Mouse (Mus musculus): ENCODE data around the gene Slc29a1. TPM values are rescaled to one million over a fixed set of nuclear protein-coding genes. Genes with fewer than 3 reads are reported as not detected.
"Not testable (repeated sequence)": the region's sequence is repeated elsewhere in the genome, so short reads cannot be mapped to it uniquely, and the experiment has no call there.

Gene Slc29a1
- polyA plus RNA-seq, 1 experiment from 2014 or later, result 75.0 TPM

DNA sequence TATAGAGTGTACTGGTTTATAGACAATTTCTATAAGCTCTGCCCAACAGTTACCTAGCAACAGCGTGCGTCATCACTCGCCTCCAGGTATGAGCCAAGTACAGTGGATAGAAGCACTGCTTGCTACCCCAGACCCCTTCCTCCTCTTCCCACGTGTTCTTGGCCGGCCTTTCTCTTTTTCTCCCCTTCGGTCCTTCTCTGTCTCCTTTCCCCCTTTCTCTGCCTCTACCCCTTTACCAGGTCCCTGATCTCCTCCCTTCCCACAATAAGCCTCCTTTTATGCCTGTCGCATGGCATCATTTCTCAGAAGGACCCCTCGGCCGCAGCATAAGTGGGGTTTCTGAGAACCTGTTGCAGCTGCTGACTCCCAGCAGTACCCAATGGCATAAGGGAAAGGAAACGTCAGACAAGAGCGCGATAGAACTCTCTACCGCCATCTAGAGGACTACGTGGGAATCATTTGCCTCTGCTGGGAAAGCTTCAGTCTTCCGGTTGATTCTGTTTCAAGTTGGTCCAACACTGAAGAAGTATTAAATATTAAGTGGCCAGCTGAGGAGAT, 27.2 kb upstream of the Slc29a1 start:
- H3K27ac ChIP-seq, result peak overlapping the region; percentile 70; the same call in 1 of the 2 replicates
- DNase-seq (ENCODE audit: low spot score), result peak; percentile 85
- H3K27me3 ChIP-seq (ENCODE audit: insufficient read depth, poor library complexity, severe bottlenecking), result no peaks in the 10 kb centered on the region
- peak overlapping the region; percentile 27 for H3K4me3 ChIP-seq
- no peaks in the 10 kb centered on the region for H3K9me3 ChIP-seq
- 31% methylated on average over 15 of the region's 15 CpGs for WGBS
- peaks cover 31% of the 10 kb centered on the region for H3K4me1 ChIP-seq
- no peaks in the 10 kb centered on the region for H3K36me3 ChIP-seq

- H3K9me3 ChIP-seq; H3K27me3 ChIP-seq (ENCODE audit: insufficient read depth, poor library complexity, severe bottlenecking); H3K36me3 ChIP-seq; H3K27ac ChIP-seq; DNase-seq (ENCODE audit: low spot score); H3K4me3 ChIP-seq: not testable (repeated sequence)
- peaks cover 24% of the 10 kb centered on the region for H3K4me1 ChIP-seq
- 90% methylated on average over 8 of the region's 8 CpGs for WGBS
Measured at GRCm38 (mm10) chr17:45623425-45623824, 24.0 kb upstream of the Slc29a1 start.

DNA sequence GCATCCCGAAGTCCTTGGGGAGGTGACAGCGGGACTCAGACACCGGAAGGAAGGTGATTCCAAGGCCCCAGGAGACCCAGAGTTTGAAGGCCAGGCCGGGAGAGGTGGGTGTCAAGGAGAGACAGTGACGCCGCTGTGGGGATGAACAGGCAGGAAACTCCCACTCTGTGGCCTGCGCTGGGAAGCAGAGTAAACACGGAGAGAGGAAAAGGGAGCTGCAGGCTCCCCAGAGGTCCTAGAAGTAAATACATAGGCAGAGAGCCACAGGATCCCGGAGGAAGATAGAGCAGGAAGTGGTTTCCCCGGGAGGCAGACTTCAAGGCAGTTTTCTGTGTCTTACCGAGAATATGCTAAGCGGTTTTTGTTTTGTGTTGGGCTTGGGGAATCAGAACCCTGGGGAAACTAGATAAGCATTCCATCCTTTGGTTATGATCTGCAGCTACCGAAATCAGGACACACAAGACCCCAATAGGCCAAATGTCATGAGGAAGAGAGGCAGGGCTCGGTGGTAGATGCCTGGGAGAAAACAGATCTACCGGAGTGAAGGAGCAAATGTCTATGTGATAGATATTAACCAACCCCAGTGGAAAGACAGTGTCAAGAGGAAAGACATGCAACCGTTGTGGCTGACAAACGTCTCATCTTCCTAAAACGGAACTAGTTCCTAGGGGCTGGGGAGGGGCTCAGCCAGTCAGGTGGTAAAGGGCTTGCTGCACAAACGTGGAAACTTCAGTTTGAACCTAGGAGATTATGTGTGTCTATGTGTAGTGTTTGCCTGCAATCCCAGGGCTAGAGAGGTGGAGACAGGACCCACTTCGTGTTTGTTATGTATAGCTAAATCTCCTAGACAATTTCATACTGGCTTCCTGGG, 20.2 kb upstream of the Slc29a1 start:
- 14% methylated on average over 20 of the region's 20 CpGs for WGBS
- peak; percentile 81 for DNase-seq (ENCODE audit: low spot score)

GRCm38 (mm10) chr17:45618941-45619385, 19.6 kb upstream of the Slc29a1 start:
- WGBS, result 13% methylated on average over 8 of the region's 8 CpGs

More for the DNA sequence above, 20.2 kb upstream of the Slc29a1 start:
- peak overlapping the region; percentile 50 for H3K4me3 ChIP-seq
- H3K4me1 ChIP-seq, result peaks cover 15% of the 10 kb centered on the region
- no peaks in the 10 kb centered on the region for H3K9me3 ChIP-seq
- H3K36me3 ChIP-seq, result no peaks in the 10 kb centered on the region
- H3K27me3 ChIP-seq (ENCODE audit: insufficient read depth, poor library complexity, severe bottlenecking), result no peaks in the 10 kb centered on the region
- H3K27ac ChIP-seq, result peak overlapping the region; percentile 81

GRCm38 (mm10) chr17:45617655-45618054, 18.2 kb upstream of the Slc29a1 start:
- no peak for DNase-seq (ENCODE audit: low spot score)
- WGBS, result 87% methylated on average over 6 of the region's 6 CpGs
- no peak overlapping the region for H3K27ac ChIP-seq
- H3K4me1 ChIP-seq, result peaks cover 15% of the 10 kb centered on the region
- H3K4me3 ChIP-seq, result no peak overlapping the region
- no peaks in the 10 kb centered on the region for H3K27me3 ChIP-seq (ENCODE audit: insufficient read depth, poor library complexity, severe bottlenecking)
- no peaks in the 10 kb centered on the region for H3K9me3 ChIP-seq
- H3K36me3 ChIP-seq, result no peaks in the 10 kb centered on the region

More at GRCm38 (mm10) chr17:45618941-45619385, 19.6 kb upstream of the Slc29a1 start:
- no peaks in the 10 kb centered on the region for H3K36me3 ChIP-seq
- H3K4me1 ChIP-seq, result peaks cover 15% of the 10 kb centered on the region
- peak overlapping the region; percentile 50 for H3K4me3 ChIP-seq
- no peaks in the 10 kb centered on the region for H3K9me3 ChIP-seq
- H3K27ac ChIP-seq, result peak overlapping the region; percentile 81
- DNase-seq (ENCODE audit: low spot score), result peak; percentile 79
- H3K27me3 ChIP-seq (ENCODE audit: insufficient read depth, poor library complexity, severe bottlenecking), result no peaks in the 10 kb centered on the region

- Histone ChIP-seq H3K9me3 (no peaks in the 10 kb centered on the region), H3K36me3 (no peaks in the 10 kb centered on the region), H3K27me3 (ENCODE audit: insufficient read depth, poor library complexity, severe bottlenecking) (no peaks in the 10 kb centered on the region), H3K4me1 (peaks cover 21% of the 10 kb centered on the region), H3K27ac (no peak overlapping the region), H3K4me3 (no peak overlapping the region)
- WGBS, result 83% methylated on average over 3 of the region's 3 CpGs
- DNase-seq (ENCODE audit: low spot score), result no peak
Measured at GRCm38 (mm10) chr17:45616679-45617078, 17.3 kb upstream of the Slc29a1 start.

GRCm38 (mm10) chr17:45616046-45616650, 16.7 kb upstream of the Slc29a1 start:
- WGBS, result 62% methylated on average over 4 of the region's 4 CpGs

GRCm38 (mm10) chr17:45612921-45613320, 13.5 kb upstream of the Slc29a1 start:
- no peak for DNase-seq (ENCODE audit: low spot score)
- WGBS, result 85% methylated on average over 7 of the region's 7 CpGs

More at GRCm38 (mm10) chr17:45616046-45616650, 16.7 kb upstream of the Slc29a1 start:
- H3K27me3 ChIP-seq (ENCODE audit: insufficient read depth, poor library complexity, severe bottlenecking), result no peaks in the 10 kb centered on the region
- no peak overlapping the region for H3K27ac ChIP-seq
- no peaks in the 10 kb centered on the region for H3K9me3 ChIP-seq
- DNase-seq (ENCODE audit: low spot score), result no peak
- no peak overlapping the region for H3K4me3 ChIP-seq
- no peaks in the 10 kb centered on the region for H3K36me3 ChIP-seq
- peaks cover 21% of the 10 kb centered on the region for H3K4me1 ChIP-seq

GRCm38 (mm10) chr17:45612008-45612407, 12.6 kb upstream of the Slc29a1 start:
- Histone ChIP-seq H3K9me3 (no peaks in the 10 kb centered on the region), H3K27me3 (ENCODE audit: insufficient read depth, poor library complexity, severe bottlenecking) (no peaks in the 10 kb centered on the region), H3K4me3 (no peak overlapping the region), H3K27ac (no peak overlapping the region), H3K36me3 (no peaks in the 10 kb centered on the region), H3K4me1 (peaks cover 17% of the 10 kb centered on the region)
- 79% methylated on average over 8 of the region's 8 CpGs for WGBS
- no peak for DNase-seq (ENCODE audit: low spot score)

More at GRCm38 (mm10) chr17:45612921-45613320, 13.5 kb upstream of the Slc29a1 start:
- no peaks in the 10 kb centered on the region for H3K9me3 ChIP-seq
- no peaks in the 10 kb centered on the region for H3K36me3 ChIP-seq
- no peak overlapping the region for H3K4me3 ChIP-seq
- H3K4me1 ChIP-seq, result peaks cover 17% of the 10 kb centered on the region
- no peak overlapping the region; the same call in 1 of the 2 replicates for H3K27ac ChIP-seq
- H3K27me3 ChIP-seq (ENCODE audit: insufficient read depth, poor library complexity, severe bottlenecking), result no peaks in the 10 kb centered on the region

GRCm38 (mm10) chr17:45610144-45610866, 10.9 kb upstream of the Slc29a1 start:
- no peak for DNase-seq (ENCODE audit: low spot score)
- whole genome bisulfite sequencing, result 29% methylated on average over 5 of the region's 5 CpGs
- Histone ChIP-seq H3K4me3 (peak overlapping the region; percentile 24; the same call in 1 of the 2 replicates), H3K27me3 (ENCODE audit: insufficient read depth, poor library complexity, severe bottlenecking) (no peaks in the 10 kb centered on the region), H3K9me3 (no peaks in the 10 kb centered on the region), H3K36me3 (no peaks in the 10 kb centered on the region), H3K27ac (peak overlapping the region; percentile 71), H3K4me1 (peaks cover 17% of the 10 kb centered on the region)

GRCm38 (mm10) chr17:45608396-45608795, 9.0 kb upstream of the Slc29a1 start:
- Histone ChIP-seq H3K27ac (no peak overlapping the region), H3K4me3 (no peak overlapping the region), H3K36me3 (no peaks in the 10 kb centered on the region), H3K4me1 (peaks cover 17% of the 10 kb centered on the region), H3K27me3 (ENCODE audit: insufficient read depth, poor library complexity, severe bottlenecking) (no peaks in the 10 kb centered on the region), H3K9me3 (no peaks in the 10 kb centered on the region)
- DNase-seq (ENCODE audit: low spot score), result no peak
- WGBS, result 90% methylated on average over 4 of the region's 4 CpGs
